Mouse (Mus musculus) brain, adult 2 months (tissue): ENCODE measurements around the gene Ube4b.
A peak's percentile ranks its signal among the peaks of the same experiment; 100 is the strongest.
"Not testable (repeated sequence)": the region's sequence is repeated elsewhere in the genome, so short reads cannot be mapped to it uniquely, and the experiment has no call there.

Experiments
- DNase-seq: peaks from one replicate; pipeline ENCODE4 v3.0.0; 2011; ENCODE audit warnings: low read depth, low spot score

Ube4b gene

GRCm38 (mm10) chr4:149431887-149432286 lies 5.3 kb upstream of the Ube4b start:
- not testable (repeated sequence) for DNase-seq

- DNase-seq, result peak; percentile 95
Observed at GRCm38 (mm10) chr4:149429592-149429991, 3.0 kb upstream of the Ube4b start.

GRCm38 (mm10) chr4:149425801-149426292 lies 702 bp downstream of the Ube4b start:
- peak; percentile 71 for DNase-seq

GRCm38 (mm10) chr4:149424755-149425154 lies 1.8 kb downstream of the Ube4b start:
- DNase-seq, result peak; percentile 53

- no peak for DNase-seq
Observed at GRCm38 (mm10) chr4:149417854-149418365, 8.6 kb downstream of the Ube4b start.

- no peak for DNase-seq
Observed at GRCm38 (mm10) chr4:149416986-149417385, 9.6 kb downstream of the Ube4b start.

- no peak for DNase-seq
Observed at GRCm38 (mm10) chr4:149416417-149416816, 10.1 kb downstream of the Ube4b start.

GRCm38 (mm10) chr4:149415651-149416169 lies 10.8 kb downstream of the Ube4b start:
- no peak for DNase-seq

- DNase-seq, result no peak
Observed at GRCm38 (mm10) chr4:149414259-149414658, 12.3 kb downstream of the Ube4b start.

GRCm38 (mm10) chr4:149409759-149410158 lies 16.8 kb downstream of the Ube4b start:
- DNase-seq, result peak; percentile 67

- no peak for DNase-seq
Observed at GRCm38 (mm10) chr4:149408331-149408730, 18.2 kb downstream of the Ube4b start.

GRCm38 (mm10) chr4:149407461-149407860 lies 19.1 kb downstream of the Ube4b start:
- DNase-seq, result no peak

- peak; percentile 71 for DNase-seq
Observed at GRCm38 (mm10) chr4:149405713-149406443, 20.7 kb downstream of the Ube4b start.

GRCm38 (mm10) chr4:149404640-149405465 lies 21.7 kb downstream of the Ube4b start:
- peak; percentile 87 for DNase-seq

- no peak for DNase-seq
Observed at GRCm38 (mm10) chr4:149403037-149403436, 23.5 kb downstream of the Ube4b start.

- DNase-seq, result peak; percentile 86
Observed at GRCm38 (mm10) chr4:149401591-149401982, 25.0 kb downstream of the Ube4b start.

GRCm38 (mm10) chr4:149400878-149401590 lies 25.5 kb downstream of the Ube4b start:
- peak; percentile 81 for DNase-seq

- no peak for DNase-seq
Observed at GRCm38 (mm10) chr4:149399331-149399910, 27.1 kb downstream of the Ube4b start.

- DNase-seq, result no peak
Observed at GRCm38 (mm10) chr4:149398181-149398735, 28.3 kb downstream of the Ube4b start.

- DNase-seq, result peak; percentile 81
Observed at GRCm38 (mm10) chr4:149396433-149397306, 29.9 kb downstream of the Ube4b start.
